Mouse (Mus musculus): ENCODE measurements at regions not wholly inside any gene's neighbourhood (a gene's known extent, or its start where the extent isn't known, plus 50 kb on each side); places are given as distances from the start of the nearest gene placed in this dataset.
A peak's percentile ranks its signal among the peaks of the same experiment; 100 is the strongest.

DNA sequence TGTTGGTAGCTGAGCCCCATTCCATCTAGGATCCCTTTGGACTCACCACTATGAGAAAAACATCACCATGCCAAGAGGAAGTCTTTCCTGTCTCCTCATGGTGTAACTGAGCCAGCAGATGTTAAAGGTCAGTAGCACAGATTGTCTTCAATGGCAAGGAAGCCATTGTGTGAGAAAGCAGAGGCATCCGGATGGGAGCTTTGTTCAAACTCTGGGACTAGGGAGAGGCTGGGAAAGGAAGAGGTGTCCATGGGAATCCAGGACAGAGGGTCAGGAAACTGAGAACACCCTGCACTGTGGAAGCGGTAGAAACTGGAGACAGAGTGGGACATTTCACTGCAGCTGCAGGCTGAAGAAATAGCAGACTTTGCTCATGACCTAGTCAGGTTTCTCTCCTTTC lies 173.1 kb upstream of the Tnp1 start:
- Histone ChIP-seq H3K4me1 (replicated peaks; ENCODE audit: insufficient read depth, low read length) (no peaks in the 10 kb centered on the region), H3K9ac (ENCODE audit: low read depth, low read length) (no peak overlapping the region), H3K27ac (no peak overlapping the region), H3K9me3 (replicated peaks; ENCODE audit: low read length) (no peaks in the 10 kb centered on the region), H3K4me2 (ENCODE audit: low read length) (no peak overlapping the region), H3K36me3 (ENCODE audit: insufficient read depth, low read length) (no peaks in the 10 kb centered on the region), H3K4me3 (replicated peaks; ENCODE audit: low read depth, low read length) (no peak overlapping the region), H3K27me3 (ENCODE audit: insufficient read depth, low read length) (no peaks in the 10 kb centered on the region)
- TF ChIP-seq CTCF (IDR thresholded peaks at IDR 0.05; ENCODE audit: low read depth) = no peak
- ATAC-seq (replicated peaks; ENCODE audit: low FRiP score, low read depth) (no peak), DNase-seq (ENCODE audit: low spot score) (peak; percentile 50)
- WGBS = 80% methylated on average over 2 of the region's 2 CpGs

DNA sequence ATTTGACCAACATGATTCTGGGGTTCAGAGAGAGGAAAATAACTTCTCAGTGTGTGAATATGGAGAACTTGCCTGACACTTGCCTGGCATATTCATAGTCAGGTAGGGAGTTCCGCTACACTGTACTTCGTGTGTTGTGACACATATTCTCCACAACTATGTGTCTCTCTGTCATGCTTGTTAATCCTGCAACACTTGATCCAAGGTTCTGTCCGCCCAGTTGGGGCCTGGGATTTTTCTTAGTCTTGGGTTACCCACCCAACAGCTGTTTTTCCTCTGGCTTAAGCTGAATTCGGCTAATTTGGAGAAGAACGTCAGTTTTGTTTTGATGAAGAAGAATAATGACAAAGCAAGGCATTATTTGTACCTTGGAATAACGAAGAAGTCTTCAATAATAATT lies 168.8 kb upstream of the Tnp1 start:
- 56% methylated on average over 6 of the region's 6 CpGs for WGBS
- H3K4me1 ChIP-seq (replicated peaks; ENCODE audit: insufficient read depth, low read length) = no peaks in the 10 kb centered on the region
- H3K9me3 ChIP-seq (replicated peaks; ENCODE audit: low read length) = no peaks in the 10 kb centered on the region
- H3K36me3 ChIP-seq (ENCODE audit: insufficient read depth, low read length) = no peaks in the 10 kb centered on the region
- no peak overlapping the region for H3K9ac ChIP-seq (ENCODE audit: low read depth, low read length)
- TF ChIP-seq CTCF (IDR thresholded peaks at IDR 0.05; ENCODE audit: low read depth) = no peak
- ATAC-seq (replicated peaks; ENCODE audit: low FRiP score, low read depth) (no peak), DNase-seq (ENCODE audit: low spot score) (no peak)
- H3K4me2 ChIP-seq (ENCODE audit: low read length) = no peak overlapping the region
- no peak overlapping the region for H3K4me3 ChIP-seq (replicated peaks; ENCODE audit: low read depth, low read length)
- no peak overlapping the region for H3K27ac ChIP-seq
- H3K27me3 ChIP-seq (ENCODE audit: insufficient read depth, low read length) = no peaks in the 10 kb centered on the region

DNA sequence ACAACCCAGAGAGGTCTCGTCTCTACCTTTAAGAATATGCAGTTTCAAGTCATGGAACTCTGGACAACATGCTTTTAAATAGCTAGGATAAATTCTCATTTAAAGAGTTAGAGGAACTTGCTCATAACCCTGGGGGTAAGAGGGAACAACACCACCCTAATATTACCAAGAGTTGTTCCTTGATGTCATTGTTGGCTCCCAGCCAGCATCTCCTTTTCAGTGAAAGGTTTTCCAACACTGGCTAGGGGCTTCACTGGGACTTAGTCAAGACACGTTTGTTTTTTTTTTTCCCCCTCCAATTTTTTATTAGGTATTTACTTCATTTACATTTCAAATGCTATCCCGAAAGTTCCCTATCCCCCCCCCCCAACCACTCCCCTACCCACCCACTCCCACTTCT lies 163.1 kb upstream of the Tnp1 start:
- DNase-seq (ENCODE audit: low spot score) (no peak), ATAC-seq (replicated peaks; ENCODE audit: low FRiP score, low read depth) (no peak)
- H3K27me3 ChIP-seq (ENCODE audit: insufficient read depth, low read length) = no peaks in the 10 kb centered on the region
- H3K36me3 ChIP-seq (ENCODE audit: insufficient read depth, low read length) = no peaks in the 10 kb centered on the region
- no peaks in the 10 kb centered on the region for H3K9me3 ChIP-seq (replicated peaks; ENCODE audit: low read length)
- H3K27ac ChIP-seq = no peak overlapping the region
- no peak overlapping the region for H3K4me2 ChIP-seq (ENCODE audit: low read length)
- no peak overlapping the region for H3K9ac ChIP-seq (ENCODE audit: low read depth, low read length)
- no peak overlapping the region for H3K4me3 ChIP-seq (replicated peaks; ENCODE audit: low read depth, low read length)
- 65% methylated on average over 3 of the region's 3 CpGs for WGBS
- TF ChIP-seq CTCF (IDR thresholded peaks at IDR 0.05; ENCODE audit: low read depth) = no peak
- H3K4me1 ChIP-seq (replicated peaks; ENCODE audit: insufficient read depth, low read length) = no peaks in the 10 kb centered on the region

DNA sequence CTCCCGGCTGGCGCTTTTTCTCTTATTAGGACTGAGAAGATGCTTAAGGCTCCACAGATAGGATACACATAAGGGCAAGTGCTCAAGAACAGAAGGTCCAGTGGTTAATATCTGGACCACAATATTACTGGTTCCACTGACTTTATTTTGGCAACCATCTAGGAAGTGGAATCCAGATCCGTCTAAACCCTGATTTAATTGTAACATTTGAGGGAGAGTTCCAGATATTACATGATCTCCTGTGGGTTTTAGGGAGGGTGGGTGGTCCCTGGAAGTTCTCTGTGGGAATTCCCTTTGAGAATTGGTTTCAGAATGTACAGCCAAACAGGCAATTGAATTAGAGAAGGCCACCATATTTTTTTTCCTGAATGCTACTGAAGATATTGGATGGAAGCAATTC lies 161.4 kb upstream of the Tnp1 start:
- H3K4me2 ChIP-seq (ENCODE audit: low read length) = no peak overlapping the region
- no peak overlapping the region for H3K27ac ChIP-seq
- no peaks in the 10 kb centered on the region for H3K36me3 ChIP-seq (ENCODE audit: insufficient read depth, low read length)
- no peaks in the 10 kb centered on the region for H3K4me1 ChIP-seq (replicated peaks; ENCODE audit: insufficient read depth, low read length)
- H3K4me3 ChIP-seq (replicated peaks; ENCODE audit: low read depth, low read length) = no peak overlapping the region
- no peak for DNase-seq (ENCODE audit: low spot score)
- WGBS = 89% methylated on average over 3 of the region's 3 CpGs
- no peaks in the 10 kb centered on the region for H3K27me3 ChIP-seq (ENCODE audit: insufficient read depth, low read length)
- H3K9me3 ChIP-seq (replicated peaks; ENCODE audit: low read length) = no peaks in the 10 kb centered on the region
- no peak for ATAC-seq (replicated peaks; ENCODE audit: low FRiP score, low read depth)
- no peak for TF ChIP-seq CTCF (IDR thresholded peaks at IDR 0.05; ENCODE audit: low read depth)
- H3K9ac ChIP-seq (ENCODE audit: low read depth, low read length) = no peak overlapping the region

GRCm38 (mm10) chr1:73170668-73171008 lies 154.9 kb upstream of the Tnp1 start:
- no peaks in the 10 kb centered on the region for H3K27me3 ChIP-seq (ENCODE audit: insufficient read depth, low read length)
- DNase-seq (ENCODE audit: low spot score) (no peak), ATAC-seq (replicated peaks; ENCODE audit: low FRiP score, low read depth) (peak; percentile 71)
- no peak for TF ChIP-seq CTCF (IDR thresholded peaks at IDR 0.05; ENCODE audit: low read depth)
- no peak overlapping the region for H3K27ac ChIP-seq
- H3K4me2 ChIP-seq (ENCODE audit: low read length) = no peak overlapping the region
- H3K4me1 ChIP-seq (replicated peaks; ENCODE audit: insufficient read depth, low read length) = peaks cover 8% of the 10 kb centered on the region; the same call in 1 of the 2 replicates
- 26% methylated on average over 3 of the region's 3 CpGs for WGBS
- peaks cover 5% of the 10 kb centered on the region; the same call in 1 of the 2 replicates for H3K9me3 ChIP-seq (replicated peaks; ENCODE audit: low read length)
- H3K9ac ChIP-seq (ENCODE audit: low read depth, low read length) = no peak overlapping the region
- no peaks in the 10 kb centered on the region for H3K36me3 ChIP-seq (ENCODE audit: insufficient read depth, low read length)
- H3K4me3 ChIP-seq (replicated peaks; ENCODE audit: low read depth, low read length) = no peak overlapping the region

- Histone ChIP-seq H3K36me3 (ENCODE audit: insufficient read depth, low read length) (no peaks in the 10 kb centered on the region), H3K27me3 (ENCODE audit: insufficient read depth, low read length) (no peaks in the 10 kb centered on the region), H3K4me1 (replicated peaks; ENCODE audit: insufficient read depth, low read length) (peaks cover 8% of the 10 kb centered on the region; the same call in 1 of the 2 replicates), H3K4me3 (replicated peaks; ENCODE audit: low read depth, low read length) (no peak overlapping the region), H3K27ac (peak overlapping the region; percentile 52; the same call in 1 of the 2 replicates), H3K4me2 (ENCODE audit: low read length) (no peak overlapping the region), H3K9ac (ENCODE audit: low read depth, low read length) (no peak overlapping the region), H3K9me3 (replicated peaks; ENCODE audit: low read length) (peaks cover 5% of the 10 kb centered on the region; the same call in 1 of the 2 replicates)
- 49% methylated on average over 6 of the region's 6 CpGs for WGBS
- DNase-seq (ENCODE audit: low spot score) (peak; percentile 48), ATAC-seq (replicated peaks; ENCODE audit: low FRiP score, low read depth) (peak; percentile 80)
- 0 out of 2 replicates have a peak, but pooled peaks have one; percentile 9 for TF ChIP-seq CTCF (IDR thresholded peaks at IDR 0.05; ENCODE audit: low read depth)
Observed at GRCm38 (mm10) chr1:73169929-73170667, 154.4 kb upstream of the Tnp1 start.
